Mouse (Mus musculus) heart, embryonic 12.5 days (tissue): ENCODE data around the gene Galr2. TPM values are rescaled to one million over a fixed set of nuclear protein-coding genes. Genes with fewer than 3 reads are reported as not detected.

Source experiments
- ATAC-seq: fragments of 200-750 bp; cut with Nextera tagmentation; 2 replicates; pipeline ENCODE4 v1.8.0; 2017; ENCODE audit warnings: moderate TSS enrichment, moderate library complexity; ENCODE audit not compliant: insufficient number of reproducible peaks, low FRiP score
- H3K27ac ChIP-seq: fragments of 300-500 bp; sonication (generic); 2 replicates; pipeline ENCODE4 v1.5.1; 2016; ENCODE audit warnings: mild to moderate bottlenecking, moderate library complexity; ENCODE audit not compliant: poor library complexity, severe bottlenecking
- H3K27me3 ChIP-seq: fragments of 300-500 bp; sonication (generic); replicated peaks from 2 replicates; pipeline ENCODE4 v1.6.1; 2016; ENCODE audit warnings: mild to moderate bottlenecking, moderate library complexity
- H3K36me3 ChIP-seq: fragments of 300-500 bp; sonication (generic); 2 replicates; pipeline ENCODE4 v1.6.1; 2016; ENCODE audit warnings: mild to moderate bottlenecking, moderate library complexity
- H3K4me1 ChIP-seq: fragments of 300-500 bp; sonication (generic); replicated peaks from 2 replicates; pipeline ENCODE4 v1.6.1; 2016; ENCODE audit warnings: mild to moderate bottlenecking
- H3K4me2 ChIP-seq: fragments of 300-500 bp; sonication (generic); 2 replicates; pipeline ENCODE4 v1.6.1; 2016; ENCODE audit warnings: mild to moderate bottlenecking, moderate library complexity
- H3K4me3 ChIP-seq: fragments of 300-500 bp; sonication (generic); 2 replicates; pipeline ENCODE4 v1.5.1; 2016; ENCODE audit warnings: mild to moderate bottlenecking
- H3K9ac ChIP-seq: fragments of 300-500 bp; sonication (generic); 2 replicates; pipeline ENCODE4 v1.6.1; 2016; ENCODE audit warnings: mild to moderate bottlenecking, moderate library complexity
- H3K9me3 ChIP-seq: fragments of 300-500 bp; sonication (generic); replicated peaks from 2 replicates; pipeline ENCODE4 v1.6.1; 2016; ENCODE audit warnings: mild to moderate bottlenecking, moderate library complexity
- whole genome bisulfite sequencing: fragments of 180-500 bp; shearing (Covaris S2); methylation state at CpG from one replicate; pipeline ENCODE4 v1.1.7; 2016; 5-methylcytosine and 5-hydroxymethylcytosine counted together
- polyA plus RNA-seq: library from polyadenylated mRNA; unstranded; fragments of >200 nt; fragmentation: Nextera tagmentation; extraction: Ambion mirVana; gene quantifications from 2 replicates; pipeline ENCODE4 v1.2.1, GENCODE M21; 2016

Galr2 gene
- 0.09 TPM in 1 of 2 replicates, not detected in the other for polyA plus RNA-seq

DNA sequence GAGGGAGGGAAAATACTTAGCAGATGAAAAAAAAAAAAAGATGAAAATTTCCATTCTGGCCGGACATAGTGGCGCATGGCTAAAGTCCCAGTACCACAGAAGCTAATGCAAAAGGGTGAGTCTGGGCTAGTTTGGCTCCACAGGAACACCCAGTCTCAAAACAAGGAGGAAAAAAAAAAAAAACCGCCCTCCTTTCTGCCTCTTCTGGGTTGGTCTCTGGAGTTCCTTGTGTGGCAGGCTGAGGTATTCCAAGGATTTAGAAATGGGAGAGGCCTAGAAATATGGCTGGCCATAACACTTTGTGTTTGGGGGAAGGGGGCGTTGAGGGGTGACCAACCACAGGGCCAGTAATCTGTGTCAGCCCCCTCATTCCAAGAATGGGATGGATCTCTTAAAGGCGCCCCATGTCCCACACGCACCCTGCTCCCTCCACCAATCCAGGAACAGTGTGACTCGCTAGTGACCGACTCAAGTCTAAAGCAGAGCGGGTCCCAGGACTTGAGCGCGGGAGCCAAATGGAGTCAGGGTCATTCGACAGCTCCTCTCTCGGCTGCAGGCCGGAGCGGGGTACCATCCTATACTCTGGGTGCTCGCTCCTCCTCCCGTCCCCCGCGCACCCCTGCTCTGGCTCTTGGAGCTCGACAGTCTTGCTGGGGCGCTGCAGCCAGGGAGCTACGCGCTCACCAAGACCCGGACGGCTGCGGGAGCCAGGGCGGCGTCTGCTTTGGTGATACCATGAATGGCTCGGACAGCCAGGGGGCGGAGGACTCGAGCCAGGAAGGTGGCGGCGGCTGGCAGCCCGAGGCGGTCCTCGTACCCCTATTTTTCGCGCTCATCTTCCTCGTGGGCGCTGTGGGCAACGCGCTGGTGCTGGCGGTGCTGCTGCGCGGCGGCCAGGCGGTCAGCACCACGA lies at the start of gene Galr2:
Gene Galr2, plus strand, starts transcription at position 189 of the 913 bp plus-strand sequence.
- H3K9me3 ChIP-seq, result 0 out of 2 replicates have a peak, but pooled peaks cover 5% of the 10 kb centered on the region
- no peak within 1 kb of the TSS for H3K27ac ChIP-seq
- H3K9ac ChIP-seq, result peak within 1 kb of the TSS; percentile 47
- peak within 1 kb of the TSS; percentile 67 for H3K4me2 ChIP-seq
- H3K27me3 ChIP-seq, result peaks cover 65% of the 10 kb centered on the region
- ATAC-seq, result no peak
- no peaks in the 10 kb centered on the region for H3K36me3 ChIP-seq
- H3K4me1 ChIP-seq, result peaks cover 18% of the 10 kb centered on the region
- 5% methylated on average over 48 of the region's 48 CpGs for WGBS
- H3K4me3 ChIP-seq, result peak within 1 kb of the TSS; percentile 39

DNA sequence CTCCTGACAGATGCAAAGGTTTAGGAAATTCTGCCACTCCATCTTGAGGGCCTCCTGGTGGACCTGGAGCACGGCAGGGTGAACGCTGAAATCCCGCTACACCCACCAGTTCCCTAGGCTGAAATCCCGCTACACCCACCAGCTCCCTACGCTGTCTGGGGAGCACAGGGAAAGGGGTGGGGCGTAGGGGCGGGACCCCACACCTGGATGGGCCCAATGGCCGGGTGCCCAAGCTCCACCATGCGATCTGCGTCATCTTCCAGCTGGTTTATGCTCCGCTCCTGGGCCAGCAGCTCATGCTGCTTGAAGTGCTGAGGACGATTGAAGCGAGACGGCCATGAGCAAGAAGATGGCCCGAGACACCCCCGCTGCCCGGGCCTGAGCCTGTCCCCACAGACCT lies 48.3 kb upstream of the Galr2 start:
- 20% methylated on average over 17 of the region's 17 CpGs for WGBS
- peaks cover 86% of the 10 kb centered on the region for H3K27me3 ChIP-seq
- H3K36me3 ChIP-seq, result no peaks in the 10 kb centered on the region
- no peak overlapping the region for H3K9ac ChIP-seq
- no peak overlapping the region for H3K4me3 ChIP-seq
- H3K27ac ChIP-seq, result no peak overlapping the region
- H3K9me3 ChIP-seq, result no peaks in the 10 kb centered on the region
- no peaks in the 10 kb centered on the region for H3K4me1 ChIP-seq
- no peak for ATAC-seq
- H3K4me2 ChIP-seq, result peak overlapping the region; percentile 47

DNA sequence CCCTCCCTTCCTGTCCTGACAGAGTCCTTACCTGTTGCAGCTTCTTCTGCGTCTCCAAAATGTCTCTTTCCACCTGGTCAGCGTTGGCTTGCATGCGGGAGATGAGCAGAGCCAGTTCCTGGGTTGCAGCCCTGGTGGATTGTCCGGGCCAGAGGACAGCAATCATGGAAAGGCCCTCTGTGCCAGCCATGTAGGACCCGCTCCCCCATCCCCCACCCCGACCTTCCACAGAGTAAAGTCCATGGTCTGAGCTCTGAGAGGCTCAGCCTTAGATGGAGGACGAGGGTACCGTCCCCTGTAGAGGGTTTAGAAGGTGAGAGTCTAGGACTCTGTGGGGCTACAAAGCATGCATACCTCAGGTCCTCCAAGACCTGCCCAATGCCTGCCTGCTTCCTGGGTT lies 45.8 kb upstream of the Galr2 start:
- no peak overlapping the region for H3K4me3 ChIP-seq
- peaks cover 11% of the 10 kb centered on the region for H3K4me1 ChIP-seq
- H3K27me3 ChIP-seq, result peaks cover 83% of the 10 kb centered on the region
- H3K9me3 ChIP-seq, result no peaks in the 10 kb centered on the region
- H3K36me3 ChIP-seq, result no peaks in the 10 kb centered on the region
- no peak for ATAC-seq
- no peak overlapping the region for H3K9ac ChIP-seq
- H3K4me2 ChIP-seq, result no peak overlapping the region
- no peak overlapping the region for H3K27ac ChIP-seq
- 78% methylated on average over 8 of the region's 8 CpGs for WGBS

DNA sequence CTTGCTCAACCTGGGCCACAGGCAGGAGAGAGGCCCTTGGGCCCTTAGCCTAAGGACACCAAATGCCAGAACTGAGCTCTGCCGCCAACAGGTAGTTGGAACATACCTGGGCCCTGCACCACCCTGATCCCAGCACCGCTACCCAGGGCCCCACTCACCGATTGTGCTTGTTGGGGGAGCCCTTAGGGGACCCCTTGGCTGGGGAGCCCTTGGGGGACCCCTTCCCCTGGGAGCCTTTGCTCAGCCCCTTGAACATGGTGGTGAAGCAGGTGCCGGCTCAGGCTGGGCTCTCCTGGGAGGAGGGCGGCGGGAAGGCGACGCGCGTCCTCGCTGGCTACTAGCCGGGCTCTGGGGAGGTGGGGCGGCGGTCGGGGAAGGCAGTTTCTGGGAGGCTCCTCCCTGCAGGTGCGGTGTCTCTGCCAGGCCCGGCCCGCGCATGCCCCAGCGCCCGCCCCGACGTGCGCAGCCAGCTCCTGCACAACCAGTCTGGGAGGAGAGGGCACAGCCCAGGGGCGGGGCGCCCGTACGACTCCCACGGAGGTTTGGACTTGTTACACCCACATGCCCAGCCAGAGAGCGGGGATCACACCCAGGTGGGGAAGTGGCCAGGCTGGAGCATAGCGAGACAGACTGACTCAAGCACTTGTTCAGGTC lies 42.9 kb upstream of the Galr2 start, which contains the start of gene Evpl:
Gene Evpl, minus strand, starts transcription at position 336 of the 654 bp plus-strand sequence.
- Histone ChIP-seq H3K36me3 (peaks cover under 1% of the 10 kb centered on the region; the same call in 1 of the 2 replicates), H3K4me1 (peaks cover 12% of the 10 kb centered on the region), H3K4me2 (peak within 1 kb of the TSS; percentile 56), H3K9me3 (no peaks in the 10 kb centered on the region), H3K27ac (no peak within 1 kb of the TSS), H3K9ac (0 out of 2 replicates have a peak within 1 kb of the TSS, but pooled peaks have one; percentile 21), H3K27me3 (peaks cover 62% of the 10 kb centered on the region), H3K4me3 (peak within 1 kb of the TSS; percentile 20)
- peak; percentile 33; the same call in 1 of the 2 replicates for ATAC-seq
- WGBS, result 11% methylated on average over 29 of the region's 31 CpGs

DNA sequence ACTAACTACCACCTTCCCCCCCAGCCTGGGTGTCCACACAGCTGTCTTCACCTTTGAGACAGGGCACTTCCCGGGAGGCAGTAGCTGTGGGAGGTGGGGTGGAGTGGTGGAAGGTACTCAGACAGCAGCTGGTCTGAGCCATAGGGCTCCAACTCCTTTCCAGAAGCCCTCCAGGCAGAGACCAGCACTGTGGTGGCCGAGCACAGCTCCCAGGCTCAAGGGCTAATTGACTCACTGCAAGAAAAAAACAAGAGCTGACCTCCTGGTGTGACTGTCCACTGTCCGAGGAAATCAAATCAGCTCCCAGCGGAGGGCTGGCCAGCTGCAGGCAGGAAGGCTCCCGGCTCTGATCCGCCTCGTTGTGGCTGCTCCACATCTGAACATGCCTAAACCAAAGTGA lies 40.9 kb upstream of the Galr2 start:
- no peak for ATAC-seq
- H3K9me3 ChIP-seq, result no peaks in the 10 kb centered on the region
- peaks cover 43% of the 10 kb centered on the region for H3K27me3 ChIP-seq
- peaks cover 12% of the 10 kb centered on the region for H3K4me1 ChIP-seq
- no peak overlapping the region for H3K9ac ChIP-seq
- H3K4me2 ChIP-seq, result no peak overlapping the region
- 16% methylated on average over 7 of the region's 7 CpGs for WGBS
- no peak overlapping the region for H3K27ac ChIP-seq
- H3K36me3 ChIP-seq, result peaks cover 20% of the 10 kb centered on the region
- H3K4me3 ChIP-seq, result no peak overlapping the region

DNA sequence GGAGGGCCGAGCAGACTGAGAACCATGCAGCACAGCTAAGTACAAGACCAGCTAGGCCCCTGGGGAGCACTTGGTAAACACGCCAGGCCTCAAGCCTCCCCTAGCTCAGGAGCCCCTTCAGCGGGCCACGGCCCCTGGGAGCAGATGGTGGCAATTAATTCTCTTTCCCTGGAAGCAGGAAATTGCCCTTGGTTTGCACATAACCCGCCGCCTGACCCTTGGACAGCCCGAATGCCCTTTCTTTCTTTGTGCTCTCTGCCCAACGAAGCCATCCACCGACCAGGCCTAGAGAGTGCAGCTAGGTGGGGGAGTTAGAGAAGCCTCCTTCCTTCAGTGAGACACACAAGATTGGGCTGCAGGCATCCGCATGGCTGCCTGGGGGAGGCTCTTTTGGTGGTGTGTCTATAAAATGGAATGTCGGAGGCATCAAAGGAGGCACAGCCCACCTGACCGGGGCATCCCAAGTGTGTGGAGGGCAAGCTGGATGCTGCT lies 38.9 kb upstream of the Galr2 start:
- WGBS, result 60% methylated on average over 12 of the region's 12 CpGs
- H3K9ac ChIP-seq, result no peak overlapping the region
- H3K9me3 ChIP-seq, result no peaks in the 10 kb centered on the region
- peaks cover 40% of the 10 kb centered on the region for H3K36me3 ChIP-seq
- H3K4me2 ChIP-seq, result no peak overlapping the region
- ATAC-seq, result no peak
- peaks cover 12% of the 10 kb centered on the region for H3K4me1 ChIP-seq
- peaks cover 23% of the 10 kb centered on the region for H3K27me3 ChIP-seq
- no peak overlapping the region for H3K27ac ChIP-seq
- no peak overlapping the region for H3K4me3 ChIP-seq

DNA sequence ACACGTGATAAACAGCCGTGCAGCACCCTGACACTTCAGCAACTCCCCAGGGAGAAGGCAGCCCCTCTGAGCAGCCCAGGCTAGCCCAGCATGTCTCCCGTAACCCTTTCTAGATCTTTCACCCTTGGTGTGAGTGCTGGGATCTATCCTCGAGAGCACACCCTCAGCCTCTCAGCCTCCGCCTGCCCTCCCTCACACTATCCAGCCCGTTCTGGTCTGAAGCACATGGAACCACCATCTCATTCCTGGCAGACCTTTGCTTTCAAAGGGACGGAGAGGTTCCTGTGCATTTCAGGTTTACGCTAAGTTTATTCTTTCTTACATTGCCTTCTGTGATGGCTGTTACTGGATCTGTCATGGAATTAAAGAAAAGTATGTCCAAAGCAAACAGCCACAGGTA lies 36.2 kb upstream of the Galr2 start:
- Histone ChIP-seq H3K9me3 (no peaks in the 10 kb centered on the region), H3K4me2 (no peak overlapping the region), H3K27ac (no peak overlapping the region), H3K27me3 (no peaks in the 10 kb centered on the region), H3K9ac (no peak overlapping the region), H3K4me1 (peaks cover 3% of the 10 kb centered on the region), H3K4me3 (no peak overlapping the region), H3K36me3 (peaks cover 68% of the 10 kb centered on the region)
- 75% methylated on average over 8 of the region's 8 CpGs for WGBS
- ATAC-seq, result no peak

DNA sequence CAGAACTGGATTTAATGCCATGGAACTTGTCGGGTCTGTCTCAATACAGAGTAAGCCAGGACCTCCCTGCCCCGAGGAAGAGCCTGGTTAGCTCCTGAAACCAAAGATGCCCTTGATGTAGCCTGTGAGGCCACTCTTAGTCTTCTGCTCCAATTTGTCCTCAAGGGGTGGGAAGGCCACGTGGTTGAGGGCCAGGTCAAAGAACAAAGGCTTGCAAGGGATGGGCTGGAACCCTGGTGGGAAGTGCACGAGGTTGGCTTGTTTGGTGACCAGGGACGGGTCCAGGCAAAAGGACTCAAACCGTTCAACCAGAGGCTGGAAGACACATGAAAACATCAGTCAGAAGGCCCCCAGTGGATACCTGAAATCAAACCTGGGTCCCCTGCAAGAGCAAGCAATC lies 35.1 kb upstream of the Galr2 start:
- ATAC-seq, result no peak
- 86% methylated on average over 6 of the region's 6 CpGs for WGBS
- Histone ChIP-seq H3K36me3 (peaks cover 78% of the 10 kb centered on the region), H3K9me3 (no peaks in the 10 kb centered on the region), H3K27me3 (no peaks in the 10 kb centered on the region), H3K4me1 (0 out of 2 replicates have a peak, but pooled peaks cover 1% of the 10 kb centered on the region), H3K4me3 (no peak overlapping the region), H3K4me2 (no peak overlapping the region), H3K9ac (no peak overlapping the region), H3K27ac (no peak overlapping the region)

DNA sequence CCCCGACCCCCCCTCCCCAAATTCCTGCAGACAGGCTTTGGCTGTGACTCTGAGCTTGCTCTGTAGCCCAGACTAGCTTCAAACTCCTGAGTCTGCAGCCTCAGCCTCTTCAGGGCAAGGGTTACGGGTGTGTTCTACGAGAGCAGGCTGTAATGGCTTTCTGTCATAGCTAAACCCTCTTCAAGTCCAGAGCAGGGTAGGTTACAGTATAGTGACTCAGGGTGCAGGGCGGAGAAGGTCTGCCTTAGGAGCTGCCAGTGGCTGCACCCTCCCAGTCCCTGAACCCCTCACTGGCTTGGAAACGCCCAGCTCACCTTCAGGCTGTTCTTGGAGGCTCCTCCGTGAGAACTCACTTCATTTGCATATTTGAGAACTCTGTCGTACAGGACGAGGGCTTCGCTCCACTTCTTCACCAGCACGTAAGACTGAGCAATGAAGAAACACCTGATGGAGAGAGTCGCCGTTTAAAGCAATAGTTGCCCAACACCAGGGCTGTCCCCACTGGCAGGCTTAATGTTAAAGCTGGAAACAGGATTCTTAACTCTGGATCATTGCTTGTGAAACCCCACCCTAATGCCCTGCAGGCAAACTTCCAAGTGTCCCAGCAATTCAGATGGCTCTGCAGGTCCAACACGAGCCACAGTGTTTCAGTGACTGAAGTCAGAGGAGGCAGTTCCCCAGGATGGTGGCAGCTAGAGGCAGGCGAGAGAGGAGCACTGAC lies 33.1 kb upstream of the Galr2 start:
- Histone ChIP-seq H3K4me3 (no peak overlapping the region), H3K4me2 (no peak overlapping the region), H3K27ac (no peak overlapping the region), H3K27me3 (no peaks in the 10 kb centered on the region), H3K36me3 (peaks cover 99% of the 10 kb centered on the region), H3K9me3 (no peaks in the 10 kb centered on the region), H3K4me1 (peaks cover 18% of the 10 kb centered on the region), H3K9ac (no peak overlapping the region)
- ATAC-seq, result no peak
- WGBS, result 86% methylated on average over 14 of the region's 14 CpGs

DNA sequence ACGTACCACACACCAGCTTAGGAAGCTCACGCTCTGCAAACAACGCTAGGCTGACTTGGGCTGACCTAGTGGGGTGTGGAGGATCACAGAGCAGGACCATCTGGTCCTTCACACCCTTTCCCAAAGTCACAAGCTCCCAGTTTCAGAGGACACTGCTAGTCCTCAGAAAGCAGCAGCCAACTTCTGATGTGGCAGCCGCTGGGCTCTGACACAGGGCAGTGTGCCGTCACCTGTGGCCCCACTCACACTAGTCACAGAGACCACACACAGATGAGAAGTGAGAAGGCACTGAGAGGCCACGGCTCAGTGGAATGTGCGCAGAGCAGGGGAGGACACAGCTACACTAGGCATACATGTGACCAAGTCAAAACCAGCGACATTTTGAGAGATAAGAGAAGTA lies 29.8 kb upstream of the Galr2 start:
- peaks cover 25% of the 10 kb centered on the region for H3K4me1 ChIP-seq
- H3K9ac ChIP-seq, result no peak overlapping the region
- H3K36me3 ChIP-seq, result peaks cover 99% of the 10 kb centered on the region
- H3K4me2 ChIP-seq, result no peak overlapping the region
- H3K27ac ChIP-seq, result peak overlapping the region; percentile 10; the same call in 1 of the 2 replicates
- no peak for ATAC-seq
- H3K9me3 ChIP-seq, result no peaks in the 10 kb centered on the region
- H3K27me3 ChIP-seq, result no peaks in the 10 kb centered on the region
- WGBS, result 63% methylated on average over 8 of the region's 8 CpGs
- no peak overlapping the region for H3K4me3 ChIP-seq
